Mouse (Mus musculus) spleen, postnatal 4 days (tissue): ENCODE data around the gene Lsp1.

Experiments
- DNase-seq, 2 experiments: peaks; one replicate each; pipeline ENCODE4 v3.0.0; 2022; ENCODE audit warnings: low spot score in 2 of 2

The Lsp1 gene

DNA sequence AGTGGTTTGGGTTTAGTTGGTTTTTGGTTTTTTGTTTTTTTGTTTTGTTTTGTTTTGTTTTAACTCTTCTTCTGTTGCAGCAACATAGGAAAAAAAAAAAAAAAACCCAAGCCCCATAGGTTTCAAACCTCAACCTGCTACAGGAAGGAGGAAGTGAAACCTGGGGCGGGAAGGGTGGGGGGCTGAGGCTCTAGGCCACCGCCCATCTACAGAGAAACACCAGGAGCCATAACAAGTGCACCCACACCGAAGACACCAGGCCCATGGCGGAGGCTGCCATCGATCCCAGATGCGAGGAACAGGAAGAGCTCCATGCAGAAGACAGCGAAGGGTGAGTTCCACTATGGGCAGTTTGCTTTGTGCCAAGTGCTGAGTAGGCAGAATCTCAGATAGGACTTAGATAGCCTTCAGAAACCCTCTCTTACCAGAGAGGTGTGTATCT lies at the start of gene Lsp1:
Gene Lsp1, plus strand, starts transcription at position 174 of the 442 bp plus-strand sequence.
- no peak for DNase-seq

DNA sequence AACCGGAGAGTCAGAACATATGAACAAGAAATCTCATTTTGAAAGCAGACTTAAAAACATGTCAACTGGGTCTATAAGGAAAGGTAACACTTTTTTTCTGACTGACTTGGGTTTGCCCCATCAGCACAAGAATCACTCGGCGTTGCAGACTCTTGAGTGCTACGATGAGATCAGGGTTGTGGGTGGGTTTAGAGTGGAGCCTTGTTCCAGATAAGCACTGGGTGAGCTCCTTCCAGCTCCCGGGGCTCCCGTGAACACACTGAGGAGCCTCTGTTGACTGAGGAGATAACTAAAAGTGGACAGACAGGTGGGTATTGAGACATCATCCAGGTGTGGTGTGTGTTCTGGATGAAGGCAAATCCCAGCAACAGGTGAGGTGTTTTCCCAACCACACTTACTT lies 47.3 kb upstream of the Lsp1 start:
- DNase-seq: no peak

DNA sequence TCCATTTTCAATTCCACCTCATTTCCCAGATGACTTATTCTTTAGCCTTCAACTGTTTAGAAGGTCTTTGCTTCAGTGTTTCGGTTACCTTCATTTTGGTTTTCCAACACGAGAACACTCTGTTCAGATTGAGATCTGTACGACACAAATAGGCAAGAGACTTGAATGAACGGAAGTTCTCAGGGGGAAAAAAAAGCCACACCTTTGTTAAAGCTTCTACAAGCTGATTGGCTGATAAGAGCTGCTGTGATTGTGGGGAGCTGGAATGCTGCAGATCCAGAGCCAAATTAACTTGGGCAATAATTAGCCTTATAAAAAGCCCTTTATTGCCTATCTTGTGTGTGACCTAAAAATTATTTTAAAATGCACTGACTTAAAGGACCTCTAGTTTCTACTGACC lies 45.3 kb upstream of the Lsp1 start:
- DNase-seq: no peak

DNA sequence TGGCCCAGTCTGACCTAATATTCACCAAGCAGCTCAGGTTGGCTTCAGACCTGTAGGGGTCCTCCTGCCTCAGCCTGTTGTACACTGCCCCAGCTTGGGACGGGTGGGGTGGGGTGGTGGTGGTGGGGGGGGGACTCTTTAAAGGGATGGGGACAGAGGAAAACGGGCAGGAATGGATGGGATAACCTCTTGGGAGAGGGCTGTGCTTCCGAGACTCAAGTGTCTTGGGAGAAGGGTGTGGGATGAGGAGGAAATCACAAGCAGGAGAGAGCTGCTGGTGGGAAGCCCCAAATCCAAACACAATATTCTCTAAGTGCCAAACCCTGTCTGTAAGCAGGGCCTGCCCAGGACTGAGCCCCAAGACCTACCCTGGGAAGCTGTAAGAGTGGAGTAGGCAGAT lies 44.4 kb upstream of the Lsp1 start:
- DNase-seq: no peak

DNA sequence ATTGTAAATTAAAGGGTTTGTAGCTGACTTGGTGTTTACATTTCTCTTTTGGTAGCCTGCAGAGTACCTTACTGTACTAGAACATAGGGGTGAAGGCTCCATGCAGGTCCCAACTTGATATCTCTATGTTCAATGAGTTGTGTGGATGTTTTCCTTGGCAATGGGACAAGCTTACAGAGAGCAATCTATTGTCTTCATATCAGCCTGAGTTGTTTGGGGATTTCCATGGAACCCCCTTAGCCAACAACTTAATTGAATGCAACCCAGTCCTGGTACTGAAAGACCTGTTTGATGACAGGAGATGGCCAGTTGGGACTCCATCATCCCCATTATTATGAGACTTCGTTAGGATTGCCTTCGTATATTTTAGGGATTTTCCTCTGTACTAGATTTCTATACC lies 42.6 kb upstream of the Lsp1 start:
- no peak for DNase-seq

DNA sequence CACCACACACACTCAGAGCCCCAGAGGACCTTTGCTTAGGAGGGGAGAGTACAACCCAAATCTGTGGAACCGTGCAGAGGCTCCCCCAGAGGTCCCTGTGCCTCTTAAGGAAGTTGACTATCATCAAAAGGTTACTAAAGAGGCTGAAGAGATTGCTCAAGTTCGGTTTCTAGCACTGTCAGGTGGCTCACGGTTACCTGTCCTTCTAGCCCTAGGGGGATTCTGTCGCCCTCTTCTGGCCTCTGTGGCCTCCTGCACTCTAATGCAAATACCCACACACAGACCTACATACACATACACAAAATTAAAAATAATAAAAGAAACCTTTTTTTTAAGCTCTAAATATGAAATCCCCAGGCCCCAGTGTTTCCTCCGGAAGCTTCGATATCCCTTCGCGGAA lies 41.9 kb upstream of the Lsp1 start:
- DNase-seq: no peak

DNA sequence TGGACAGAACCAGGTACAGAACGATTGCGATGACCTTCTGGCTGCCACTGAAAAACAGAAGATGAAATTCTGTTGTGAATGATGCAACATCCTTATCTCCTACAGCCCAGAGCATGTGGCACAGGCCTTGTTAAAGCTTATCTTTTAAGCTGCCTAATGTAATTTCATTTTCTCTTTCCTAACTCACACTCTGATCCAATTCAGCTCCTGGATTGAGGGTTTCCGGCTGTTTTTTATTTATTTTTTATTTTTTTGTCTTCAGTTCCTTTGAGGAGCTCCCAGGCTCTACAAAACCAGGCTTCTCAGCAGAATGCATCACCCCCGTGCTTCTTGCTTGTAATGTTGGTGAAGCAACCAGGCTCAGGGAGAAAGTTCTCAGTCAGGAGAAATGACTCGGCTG lies 40.7 kb upstream of the Lsp1 start:
- no peak for DNase-seq

GRCm38 (mm10) chr7:142421826-142422225 lies 38.8 kb upstream of the Lsp1 start:
- no peak for DNase-seq

- no peak for DNase-seq
Observed at GRCm38 (mm10) chr7:142425641-142426213, 34.9 kb upstream of the Lsp1 start.

DNA sequence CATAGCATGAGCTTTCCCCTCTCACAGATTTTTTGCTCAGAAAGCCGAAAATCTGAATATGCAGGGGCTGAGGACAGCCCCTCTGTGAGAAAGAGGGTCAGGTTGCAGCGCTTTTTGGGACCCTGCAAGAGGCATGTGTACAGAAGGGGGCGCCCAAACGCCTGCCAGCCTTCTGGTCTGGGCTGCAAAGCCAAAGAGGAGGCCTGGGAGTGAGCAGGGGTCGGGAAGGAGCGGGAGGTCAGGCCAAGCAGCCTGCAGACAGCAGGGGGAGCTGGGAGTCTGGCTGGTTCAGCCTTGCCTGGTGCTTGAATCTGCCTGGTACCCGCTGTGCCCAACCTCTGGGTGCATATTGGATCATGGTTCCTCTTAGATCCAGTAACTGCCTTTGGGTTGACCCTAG lies 32.4 kb upstream of the Lsp1 start:
- DNase-seq: peak in 1 of 2 experiments; percentile 43

- DNase-seq: no peak
Observed at GRCm38 (mm10) chr7:142430160-142430678, 30.4 kb upstream of the Lsp1 start.

- DNase-seq: no peak
Observed at GRCm38 (mm10) chr7:142431106-142431505, 29.5 kb upstream of the Lsp1 start.

DNA sequence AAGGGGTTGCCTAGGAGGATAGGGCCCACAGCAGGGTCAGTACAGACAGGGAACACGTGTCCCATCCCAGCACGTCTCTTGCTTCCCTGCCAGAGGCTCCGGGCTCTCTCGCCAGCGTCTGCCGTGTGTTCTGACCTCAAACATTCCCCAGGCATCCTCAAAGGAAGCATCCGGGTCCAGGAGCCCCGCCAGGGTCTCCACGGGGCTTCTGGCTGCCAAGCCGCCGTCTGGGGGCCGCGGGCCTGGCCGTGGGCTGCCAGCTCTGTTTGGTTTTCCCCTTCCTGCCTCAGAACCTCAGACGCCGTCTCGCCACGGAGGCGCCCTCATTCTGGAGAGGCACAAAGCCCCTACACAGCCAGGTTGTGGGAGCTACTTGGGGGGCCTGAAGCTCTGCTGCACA lies 27.0 kb upstream of the Lsp1 start:
- no peak for DNase-seq

DNA sequence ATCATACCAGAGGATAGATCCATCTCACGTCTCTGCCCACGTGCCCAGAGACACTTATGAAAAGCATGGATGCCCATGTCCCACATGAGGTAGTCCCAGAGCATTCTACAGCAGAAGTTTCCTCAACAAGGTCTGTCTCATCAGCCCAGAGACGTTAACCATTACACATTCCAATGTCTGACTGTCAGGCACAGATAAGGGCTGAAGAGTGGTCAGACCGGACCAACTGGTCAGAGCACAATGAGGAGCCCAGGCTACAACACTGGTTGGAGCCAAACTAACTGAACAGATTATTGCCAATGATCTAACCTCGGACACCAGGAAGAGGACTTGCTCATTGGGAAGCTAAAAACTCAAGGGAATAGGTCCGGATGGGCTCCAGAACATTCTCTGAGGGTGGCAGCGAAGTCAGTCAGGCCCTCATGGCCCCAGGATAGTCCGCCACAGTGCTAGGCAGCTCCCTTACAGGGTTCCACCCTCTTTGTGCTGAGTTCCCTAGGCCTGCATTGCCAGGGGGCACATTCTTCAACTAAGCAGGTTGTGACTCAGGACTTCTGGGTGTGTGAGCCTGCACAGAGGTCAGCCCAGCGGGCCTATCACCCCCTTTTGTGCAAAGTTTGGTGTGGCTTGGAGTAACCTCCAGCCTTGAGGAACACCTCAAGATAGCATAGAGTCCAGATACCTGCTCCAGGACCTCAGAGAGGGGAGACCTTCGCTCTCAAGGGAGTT lies 26.3 kb upstream of the Lsp1 start, which contains the start of gene Syt8:
Gene Syt8, plus strand, starts transcription at position 714 of the 729 bp plus-strand sequence.
- DNase-seq: no peak

DNA sequence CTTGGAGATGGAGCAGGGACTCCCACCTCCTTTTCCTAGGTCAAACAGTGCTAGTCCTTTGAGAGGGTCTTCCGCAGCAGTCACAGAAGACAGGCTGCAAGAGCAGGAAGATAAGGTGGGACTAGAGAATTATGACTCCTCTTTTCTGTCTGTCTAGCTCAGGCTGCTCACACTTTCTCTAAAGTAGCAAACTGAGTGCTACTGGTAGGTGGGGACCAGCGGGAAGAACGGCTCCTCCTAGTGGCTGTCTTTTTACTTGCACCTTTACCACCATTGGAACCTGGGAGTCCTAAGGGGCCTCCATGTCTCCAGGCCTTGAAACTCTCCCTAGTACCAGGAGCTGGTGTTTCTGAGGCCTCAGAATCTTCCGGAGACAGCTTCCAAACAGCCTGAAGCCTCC lies 25.1 kb upstream of the Lsp1 start:
- peak; percentile 72 to 86 for DNase-seq

DNA sequence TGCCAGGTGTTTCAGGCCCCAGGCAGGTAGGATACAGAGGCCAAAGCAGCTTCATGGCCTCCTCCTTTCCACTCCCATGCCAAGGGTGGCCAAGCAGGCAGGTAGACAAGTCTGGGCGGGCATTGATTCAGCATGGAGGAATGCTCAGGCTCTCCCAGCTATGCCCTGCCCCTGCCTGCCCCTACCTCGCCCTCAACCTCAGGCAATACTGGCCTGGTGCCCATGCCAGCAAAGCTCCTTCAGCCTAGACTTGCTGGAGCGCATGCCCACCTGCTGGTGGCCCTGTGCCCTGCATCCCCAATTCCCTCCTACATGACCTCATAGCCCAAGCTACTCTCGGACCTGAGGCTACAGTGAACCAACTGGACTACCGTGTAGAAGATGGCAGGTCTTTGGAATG lies 23.3 kb upstream of the Lsp1 start:
- DNase-seq: no peak

DNA sequence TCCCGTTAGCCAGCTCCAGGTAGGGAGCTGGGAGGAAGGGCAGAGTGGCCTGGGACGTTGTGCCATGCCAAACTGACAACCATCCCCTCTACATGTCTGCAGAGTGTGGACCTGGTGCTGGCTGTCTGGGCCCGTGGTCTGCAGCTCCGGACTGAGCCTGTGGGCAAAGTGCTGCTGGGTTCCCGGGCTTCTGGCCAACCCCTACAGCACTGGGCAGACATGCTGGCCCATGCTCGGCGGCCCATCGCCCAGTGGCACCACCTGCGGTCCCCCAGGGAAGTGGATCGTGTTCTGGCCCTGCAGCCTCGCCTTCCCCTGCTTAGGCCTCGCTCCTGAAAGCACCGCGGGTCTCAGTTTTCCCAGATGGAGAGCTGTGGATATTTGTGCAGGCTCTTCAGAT lies 20.6 kb upstream of the Lsp1 start:
- peak in 1 of 2 experiments; percentile 63 for DNase-seq

- peak in 1 of 2 experiments; percentile 74 for DNase-seq
Observed at GRCm38 (mm10) chr7:142440657-142441114, 19.9 kb upstream of the Lsp1 start.

- DNase-seq: no peak
Observed at GRCm38 (mm10) chr7:142441585-142441984, 19.0 kb upstream of the Lsp1 start, which contains the start of gene Tnni2. TSS of gene Tnni2 (plus strand) at chr7:142441808.

DNA sequence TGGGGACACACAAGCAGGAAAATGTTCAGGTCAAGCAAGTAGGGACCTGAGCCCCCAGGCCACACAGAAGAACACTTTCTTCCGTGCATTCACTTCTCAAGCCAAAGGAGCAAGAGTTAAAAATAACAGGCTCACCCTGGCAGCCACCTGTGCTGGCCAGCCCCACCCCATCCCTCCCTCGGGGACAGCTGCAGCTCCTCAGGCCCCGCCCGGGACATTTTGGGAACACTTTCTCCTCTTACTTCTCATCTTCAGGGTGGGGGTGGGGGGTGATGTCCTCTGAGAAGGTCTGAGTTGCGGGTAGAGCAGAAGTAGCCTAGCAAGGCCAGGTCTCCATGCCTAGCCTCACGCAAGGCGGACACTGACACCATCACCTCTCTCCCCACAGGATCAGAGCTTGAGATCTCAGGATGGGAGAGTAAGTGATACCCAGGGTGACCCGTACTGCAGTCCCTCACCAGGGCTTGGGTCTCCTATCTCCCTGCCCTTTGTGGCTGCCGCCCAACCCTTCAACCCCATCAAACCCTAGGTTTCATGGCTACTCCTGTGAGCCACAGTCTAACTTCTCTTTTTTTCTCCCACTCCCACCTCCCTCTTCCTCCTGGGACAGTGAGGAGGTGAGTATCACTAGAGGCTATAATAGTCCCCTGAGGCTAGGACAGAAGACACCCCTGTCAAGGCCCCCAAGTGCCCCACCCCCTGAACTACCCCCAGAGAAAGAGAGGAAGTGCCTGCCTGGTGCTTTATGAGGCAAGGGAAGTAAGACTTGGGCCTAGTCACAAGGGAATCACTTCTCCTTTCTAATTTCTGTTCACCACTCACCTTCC lies 18.3 kb upstream of the Lsp1 start:
- no peak for DNase-seq

DNA sequence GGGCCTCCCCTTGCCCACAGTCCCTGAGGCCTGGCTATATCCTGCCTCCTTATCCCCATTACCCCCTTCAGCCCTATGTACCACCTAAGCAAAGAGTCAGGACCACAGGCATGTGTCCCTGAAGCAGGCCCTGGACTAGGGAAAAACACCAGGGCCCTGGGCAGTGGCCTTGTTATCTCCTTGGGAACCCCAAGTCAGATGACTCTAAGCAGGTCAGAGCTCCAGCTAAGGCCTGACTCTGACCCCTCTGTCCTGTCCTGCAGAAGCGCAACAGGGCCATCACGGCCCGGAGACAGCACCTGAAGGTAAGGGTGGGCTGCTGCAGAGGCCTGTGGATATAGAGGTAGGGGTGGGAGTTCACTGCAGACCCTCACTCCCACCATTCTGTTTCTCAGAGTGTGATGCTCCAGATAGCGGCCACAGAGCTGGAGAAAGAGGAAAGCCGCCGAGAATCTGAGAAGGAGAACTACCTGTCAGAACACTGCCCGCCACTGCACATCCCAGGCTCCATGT lies 17.6 kb upstream of the Lsp1 start:
- no peak for DNase-seq

GRCm38 (mm10) chr7:142443474-142443873 lies 17.1 kb upstream of the Lsp1 start:
- DNase-seq: no peak
